Mouse (Mus musculus) left cerebral cortex, adult 18-20 months (tissue): ENCODE measurements around the gene Rap2b. TPM values are rescaled to one million over a fixed set of nuclear protein-coding genes. Genes with fewer than 3 reads are reported as not detected.

ENCODE experiments used
- DNase-seq, 2 experiments: peaks; one replicate each; pipeline ENCODE4 v3.0.0; 2021 to 2022; ENCODE audit warnings: low spot score in 2 of 2, mixed read lengths in 1 of 2
- long read RNA-seq, 2 experiments: library from polyadenylated mRNA; stranded (forward); transcript quantifications; one replicate each; pipeline ENCODE4 v2.0.0; 2021
- total RNA-seq, 2 experiments: library from RNA; stranded (reverse); gene quantifications; 2 replicates each; pipeline ENCODE4 v1.2.3; 2021

Gene Rap2b
- total RNA-seq, result 10 to 100 TPM; 32.7 to 35.4 TPM
- long read RNA-seq, experiment 1, full-length matches to known transcripts, result 24 of 24 reads
- long read RNA-seq, experiment 1, partial matches to known transcripts, result 0 of 24 reads
- long read RNA-seq, experiment 1, other reads (novel, unspliced or antisense), result 0 of 24 reads
- long read RNA-seq, experiment 2, full-length matches to known transcripts, result 28 of 28 reads
- long read RNA-seq, experiment 2, partial matches to known transcripts, result 0 of 28 reads
- long read RNA-seq, experiment 2, other reads (novel, unspliced or antisense), result 0 of 28 reads

DNA sequence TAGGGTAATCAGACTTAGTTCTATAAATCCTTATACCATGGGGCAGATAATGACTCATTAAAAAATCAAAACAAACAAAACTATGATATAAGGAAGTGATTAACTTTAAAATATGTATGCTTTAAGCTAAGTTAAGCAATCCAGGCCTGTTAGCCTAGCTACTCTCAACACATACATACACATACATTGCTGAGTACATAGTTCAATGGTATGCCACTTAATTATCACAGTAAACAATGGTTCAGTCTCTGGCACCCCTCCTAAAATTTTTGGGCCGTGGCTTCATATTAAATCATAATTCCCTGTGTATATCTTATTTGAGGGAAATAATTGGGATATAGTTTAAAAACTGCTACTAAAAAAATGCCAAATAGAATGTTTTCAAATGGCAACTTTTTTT lies at the start of gene Rap2b:
Gene Rap2b, plus strand, starts transcription at position 301 of the 400 bp plus-strand sequence.
- DNase-seq, result no peak

GRCm38 (mm10) chr3:61315002-61315401 lies 46.4 kb upstream of the Rap2b start:
- no peak for DNase-seq

DNA sequence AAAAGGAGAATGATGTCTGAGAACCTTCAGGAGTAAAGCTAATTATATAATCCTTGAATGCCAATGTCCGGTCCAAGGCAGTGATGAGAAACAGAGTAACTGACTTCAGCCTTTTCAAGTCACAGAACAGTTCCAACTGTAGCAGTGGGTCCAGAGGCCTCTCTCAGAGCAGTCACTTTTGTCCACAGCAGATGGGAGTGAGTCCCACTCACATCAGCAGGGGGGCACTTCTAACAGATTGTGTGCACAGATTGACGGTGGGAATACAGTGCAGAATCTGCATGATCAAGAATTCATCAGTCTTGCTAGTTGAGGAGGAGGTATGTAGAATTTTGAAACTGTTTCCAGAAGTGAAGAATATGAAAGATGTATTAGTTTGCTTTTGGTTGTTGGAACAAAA lies 41.4 kb upstream of the Rap2b start:
- peak; percentile 10 to 65 for DNase-seq

GRCm38 (mm10) chr3:61321632-61322031 lies 39.8 kb upstream of the Rap2b start:
- DNase-seq, result no peak

DNA sequence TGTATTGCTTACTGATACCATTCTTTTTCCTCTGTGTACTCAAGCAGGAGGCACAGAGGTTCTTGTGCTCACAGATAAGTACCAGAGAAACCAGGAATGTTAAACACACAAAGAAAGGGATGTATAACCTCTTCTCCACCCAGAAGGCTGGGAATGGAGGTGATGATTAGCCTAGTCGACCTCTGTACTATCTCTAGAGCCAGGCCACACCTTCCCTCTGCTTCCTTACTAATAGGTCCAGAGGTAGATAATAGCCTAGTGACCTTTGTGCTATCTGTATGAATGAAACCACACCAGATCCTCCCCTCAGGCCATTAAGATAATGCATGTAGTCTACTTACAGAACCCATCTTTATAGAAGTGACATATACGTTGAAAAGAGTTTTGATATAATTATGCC lies 25.2 kb upstream of the Rap2b start:
- DNase-seq, result no peak

- no peak for DNase-seq
These were observed 24.2 kb upstream of the Rap2b start for GRCm38 (mm10) chr3:61337230-61337629.

DNA sequence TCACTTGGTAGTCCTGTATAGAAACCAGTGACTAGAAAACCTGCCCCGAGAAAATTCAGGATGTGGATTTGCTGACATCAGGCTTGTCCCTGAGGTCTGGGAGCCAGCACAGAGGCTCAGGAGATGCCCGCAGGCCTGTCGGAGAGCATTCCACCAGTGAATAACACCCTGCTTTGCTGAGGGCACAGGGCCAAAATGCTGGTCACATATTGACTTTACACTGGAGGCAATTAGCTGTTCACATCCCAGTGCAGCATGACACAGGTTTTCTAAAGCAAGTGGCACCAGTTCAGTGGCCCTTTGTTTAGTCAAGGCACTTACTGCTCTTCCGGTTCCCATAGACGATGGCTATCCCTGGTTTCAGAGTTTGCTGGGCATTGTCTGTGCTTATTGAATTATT lies 21.1 kb upstream of the Rap2b start:
- no peak for DNase-seq

DNA sequence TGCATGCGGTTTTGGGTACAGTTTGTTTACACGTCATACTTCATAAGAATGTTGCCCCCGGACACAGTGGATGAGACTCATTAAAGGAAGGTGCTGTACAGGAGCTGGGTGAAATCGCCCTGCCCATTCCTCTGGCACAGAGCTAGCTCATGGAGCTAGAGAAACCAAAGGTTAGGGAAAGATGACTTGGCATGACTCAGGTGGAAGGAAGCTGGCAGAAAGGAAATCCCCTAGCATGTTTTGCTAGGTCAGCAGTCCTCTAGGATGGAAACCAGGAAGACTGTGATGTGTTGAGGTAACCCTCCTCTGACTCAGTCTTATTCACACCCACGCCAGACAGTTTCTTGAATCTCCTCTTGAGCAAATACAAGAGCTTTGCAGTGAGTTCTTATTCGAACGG lies 17.4 kb upstream of the Rap2b start:
- no peak for DNase-seq

- DNase-seq, result no peak
These were observed 15.8 kb upstream of the Rap2b start for GRCm38 (mm10) chr3:61345636-61346035.

DNA sequence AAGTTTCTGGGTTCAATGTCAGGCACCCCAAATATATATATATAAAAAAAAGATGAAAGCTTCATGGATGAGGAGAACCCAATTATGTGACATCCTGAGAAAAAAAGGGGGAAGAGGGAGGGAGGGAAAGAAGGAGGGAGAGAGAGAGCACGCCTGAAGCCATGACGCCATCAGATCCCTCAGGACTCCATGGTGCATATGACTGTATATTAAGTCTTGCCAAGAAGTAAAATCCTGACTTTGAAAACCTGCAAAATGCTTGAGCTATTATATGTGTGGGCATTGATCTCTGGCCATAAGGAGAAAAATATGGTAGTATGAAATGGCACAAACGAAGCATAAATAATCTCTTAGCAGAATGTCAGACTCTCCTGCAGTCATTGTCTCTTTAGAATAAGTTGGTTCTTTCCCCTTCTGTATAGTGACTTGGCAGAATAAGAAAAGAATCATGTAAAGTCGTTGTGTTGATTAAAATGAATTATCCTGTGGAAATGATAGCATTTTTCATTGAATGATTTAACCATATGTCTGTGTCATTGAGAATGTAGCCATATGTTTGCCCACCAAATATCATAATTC lies 13.3 kb upstream of the Rap2b start:
- no peak for DNase-seq

DNA sequence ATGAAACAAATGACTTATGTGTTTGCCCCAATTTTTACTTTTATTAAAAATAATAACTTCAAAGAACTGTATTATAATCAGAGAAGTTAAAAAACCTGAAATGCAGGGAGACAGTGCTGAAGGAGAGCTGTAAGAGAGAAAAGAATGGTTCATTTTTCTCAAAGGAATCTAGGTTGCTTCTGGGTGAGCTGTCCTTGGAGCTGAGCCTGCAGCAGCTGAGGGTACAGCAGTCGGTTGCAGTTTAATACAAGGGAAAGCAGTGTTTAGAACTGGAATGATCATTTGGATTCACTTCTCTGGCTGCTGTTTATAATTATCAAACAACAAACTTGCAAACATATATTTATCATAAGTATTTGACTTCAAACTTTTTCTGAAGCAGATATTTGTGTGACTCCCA lies 12.0 kb upstream of the Rap2b start:
- no peak for DNase-seq

- DNase-seq, result no peak
These were observed 6.0 kb upstream of the Rap2b start for GRCm38 (mm10) chr3:61355464-61355863.

GRCm38 (mm10) chr3:61358107-61358506 lies 3.3 kb upstream of the Rap2b start:
- DNase-seq, result no peak

DNA sequence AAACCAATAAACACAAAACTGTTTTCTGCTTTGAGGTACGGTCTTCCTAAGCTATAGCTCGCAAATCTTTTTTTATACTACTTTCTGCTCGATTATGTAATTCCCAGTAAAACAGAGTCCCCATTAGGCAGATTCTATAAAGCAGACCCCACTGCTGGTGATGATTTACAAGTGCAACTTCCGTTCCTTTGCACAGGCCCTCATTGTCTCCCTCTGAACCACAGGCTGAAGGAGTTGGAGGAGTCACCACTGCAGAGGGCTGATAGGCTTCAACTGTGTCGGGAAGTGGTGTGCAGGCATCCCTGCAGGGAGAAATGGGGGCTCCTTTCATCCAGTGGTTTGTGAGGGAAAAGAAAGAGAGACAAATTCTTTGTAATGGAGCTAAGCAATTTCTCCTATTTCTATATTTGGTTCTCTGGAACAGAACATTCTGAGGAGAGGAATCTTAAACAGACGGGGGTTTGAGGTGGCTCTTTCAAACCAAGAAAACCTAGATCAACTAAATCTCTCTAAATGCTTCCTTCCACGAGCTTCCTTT lies 2.6 kb upstream of the Rap2b start:
- peak in 1 of 2 experiments; percentile 39 for DNase-seq

DNA sequence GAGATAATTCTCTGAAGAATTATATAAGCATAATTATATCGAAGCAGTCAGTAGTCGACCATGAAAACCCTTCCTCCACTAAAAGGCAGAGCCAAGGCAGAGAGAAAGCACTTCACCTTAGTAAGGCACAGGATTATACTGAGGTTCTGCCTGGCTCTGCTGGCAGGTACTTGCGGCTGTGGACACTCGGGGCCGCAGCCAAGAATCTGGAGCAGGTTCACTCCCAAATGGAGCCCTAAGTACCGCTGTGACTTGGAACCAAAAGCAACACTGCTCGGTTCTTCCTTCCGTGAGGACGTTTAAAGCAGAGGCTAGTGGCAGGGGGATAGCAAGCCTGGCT lies 1.4 kb downstream of the Rap2b start:
- DNase-seq, result peak in 1 of 2 experiments; percentile 24

GRCm38 (mm10) chr3:61363161-61363988 lies 1.9 kb downstream of the Rap2b start:
- DNase-seq, result peak; percentile 93 to 96

GRCm38 (mm10) chr3:61363989-61364660 lies 2.7 kb downstream of the Rap2b start:
- DNase-seq, result peak; percentile 96 to 97

- DNase-seq, result no peak
These were observed 3.2 kb downstream of the Rap2b start for GRCm38 (mm10) chr3:61364661-61364977.

- peak; percentile 52 to 61 for DNase-seq
These were observed 3.7 kb downstream of the Rap2b start for GRCm38 (mm10) chr3:61364978-61365778.

DNA sequence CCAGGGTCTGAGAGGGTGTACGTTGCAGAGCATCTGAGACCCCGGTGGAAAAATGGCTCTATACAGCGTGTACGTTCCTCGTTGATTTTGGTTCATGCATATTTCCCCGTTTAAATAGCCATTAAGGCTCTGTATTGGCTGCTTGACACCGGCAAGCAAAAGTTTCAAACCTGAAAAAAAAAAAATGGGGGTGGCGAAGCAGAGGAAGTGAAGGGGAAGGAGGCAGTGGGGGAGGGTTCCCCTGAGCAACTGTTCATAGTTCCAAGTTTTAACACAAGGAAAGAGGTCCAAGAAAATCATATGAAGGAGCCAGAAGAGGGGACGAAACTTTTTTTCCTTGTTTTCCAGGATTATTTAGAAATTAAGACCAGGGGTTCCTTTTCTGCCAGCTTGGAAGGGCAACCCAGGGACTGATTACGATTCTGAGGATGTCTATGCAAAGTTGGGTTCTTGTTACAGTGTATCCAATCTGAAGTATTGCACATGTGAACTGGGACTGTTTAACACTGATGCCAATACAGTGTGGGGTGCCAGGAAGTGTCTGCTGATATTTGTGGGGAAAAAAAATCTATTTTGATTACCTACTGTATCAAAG lies 4.4 kb downstream of the Rap2b start, which contains the start of gene B430305J03Rik:
Gene B430305J03Rik, minus strand, starts transcription at position 173 of the 595 bp plus-strand sequence.
- DNase-seq, result no peak
